Mouse (Mus musculus) gastrocnemius, postnatal 25 days (tissue): ENCODE data around the gene Cdh13. TPM values are rescaled to one million over a fixed set of nuclear protein-coding genes. Genes with fewer than 3 reads are reported as not detected.
"Not testable (repeated sequence)": the region's sequence is repeated elsewhere in the genome, so short reads cannot be mapped to it uniquely, and the experiment has no call there.

Experiments used
- DNase-seq: peaks from one replicate; pipeline ENCODE4 v3.0.0; 2022
- total RNA-seq, 2 experiments: library from RNA; stranded (reverse); gene quantifications; 1 replicate in 1 of 2; 2 replicates in 1 of 2; pipeline ENCODE4 v1.2.3; 2021

Gene Cdh13
- total RNA-seq, 2 experiments from 2014 or later: 102 to 124 TPM

DNA sequence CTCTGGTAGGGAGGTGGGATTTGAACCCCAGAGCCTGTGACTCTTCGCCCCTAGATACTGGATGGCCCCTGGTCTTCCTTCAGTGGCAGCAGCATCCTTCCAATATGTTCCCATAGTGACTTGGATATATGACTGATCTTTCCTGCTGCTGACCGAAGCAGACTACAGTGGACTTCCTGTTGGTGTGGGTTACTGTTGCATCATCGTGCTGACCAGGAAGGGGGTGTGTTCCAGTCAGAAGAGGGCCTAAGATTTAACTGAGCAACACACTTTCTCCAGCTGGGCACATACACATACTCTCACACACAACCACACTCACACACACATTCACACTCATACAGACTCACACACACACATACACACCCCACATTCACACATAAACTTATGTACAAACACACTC, 986.0 kb downstream of the Cdh13 start:
- no peak for DNase-seq

DNA sequence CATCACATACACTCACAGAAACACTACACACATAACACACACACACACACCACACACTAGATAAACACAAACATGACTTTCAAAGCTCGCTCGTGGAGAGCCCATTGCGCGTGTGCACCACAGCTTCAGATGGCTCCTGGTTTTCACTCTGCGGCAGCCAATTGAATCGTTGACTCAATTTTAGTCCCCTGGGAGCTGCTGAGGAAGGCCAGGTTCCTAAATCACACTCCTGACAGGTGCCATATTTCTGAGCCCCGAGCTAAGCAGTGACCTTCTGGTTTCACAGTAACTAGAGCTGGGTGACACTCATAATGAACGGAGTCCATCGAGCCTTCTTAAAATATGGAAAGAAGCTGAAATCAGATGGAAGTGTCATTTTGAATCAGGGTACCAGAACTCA, 986.8 kb downstream of the Cdh13 start:
- DNase-seq: peak; percentile 40

DNA sequence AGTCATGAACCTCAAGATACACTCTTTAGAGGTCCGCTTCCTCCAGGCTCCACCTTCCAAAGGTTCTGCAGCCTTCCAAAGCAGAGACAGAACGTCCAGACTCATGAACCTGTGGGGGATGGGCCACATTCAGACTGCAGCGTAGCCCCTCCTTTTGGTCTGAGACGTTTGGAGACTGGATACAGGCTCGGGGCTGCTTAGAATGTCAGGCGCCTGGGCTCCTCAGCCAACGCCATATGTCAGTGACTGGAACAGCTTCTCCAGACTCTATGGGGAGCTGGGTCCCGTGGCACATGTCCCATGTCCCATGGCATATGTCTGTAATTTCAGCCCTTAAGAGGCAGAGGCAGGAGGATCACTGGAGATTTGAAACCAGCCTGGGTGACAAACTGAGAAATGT, 989.4 kb downstream of the Cdh13 start:
- DNase-seq: no peak

DNA sequence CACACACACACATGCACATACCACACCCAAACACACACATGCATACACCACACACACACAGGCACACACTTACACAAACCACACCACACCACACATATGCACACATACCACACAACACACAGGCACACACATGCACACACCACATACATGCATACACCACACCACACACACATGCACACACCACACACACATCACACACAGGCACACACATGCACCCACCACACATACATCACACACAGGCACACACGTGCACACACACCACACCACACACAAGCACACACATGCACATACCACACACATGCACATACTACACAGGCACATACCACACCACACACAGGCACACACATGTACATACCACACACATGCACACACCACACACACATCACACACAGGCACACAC, 991.9 kb downstream of the Cdh13 start:
- DNase-seq: no peak

DNA sequence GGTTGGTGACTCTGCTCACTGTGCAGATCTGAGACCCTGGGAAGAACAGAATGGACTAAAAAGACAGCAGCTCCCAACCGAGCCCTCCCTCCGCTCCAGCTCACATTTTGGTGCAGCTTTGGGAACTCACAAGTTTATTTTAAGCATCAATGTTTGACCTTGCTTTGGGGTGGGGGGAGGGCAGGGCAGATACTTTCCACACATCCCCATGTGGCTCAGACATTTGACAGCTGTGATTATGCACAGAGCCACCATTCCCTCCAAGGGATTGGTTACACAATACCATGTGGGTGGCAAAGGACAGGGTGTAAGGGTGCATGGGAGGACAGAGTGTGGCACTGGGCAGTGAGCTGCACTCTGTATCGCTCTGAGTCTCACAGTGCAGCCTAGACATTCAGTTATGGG, 993.5 kb downstream of the Cdh13 start:
- peak; percentile 62 for DNase-seq

DNA sequence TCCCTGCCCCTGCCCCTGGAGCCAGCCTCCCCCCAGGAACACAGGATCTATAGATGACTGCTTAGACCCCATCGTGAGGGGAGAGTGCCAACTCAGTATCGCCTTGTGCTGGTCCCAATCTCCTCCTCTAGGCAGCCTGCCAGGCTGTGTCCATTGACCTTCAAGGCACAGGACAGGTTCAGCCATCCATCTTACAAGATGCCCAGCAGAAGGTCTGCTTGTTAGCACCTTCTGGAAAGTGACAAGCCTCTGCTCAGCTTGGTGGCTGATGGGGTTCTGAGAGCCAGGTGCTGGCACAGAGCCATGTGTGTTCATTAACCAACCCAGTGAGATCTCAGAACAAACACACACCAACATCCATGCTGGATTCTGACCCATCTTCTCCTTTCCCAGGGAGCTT, 998.2 kb downstream of the Cdh13 start:
- no peak for DNase-seq

DNA sequence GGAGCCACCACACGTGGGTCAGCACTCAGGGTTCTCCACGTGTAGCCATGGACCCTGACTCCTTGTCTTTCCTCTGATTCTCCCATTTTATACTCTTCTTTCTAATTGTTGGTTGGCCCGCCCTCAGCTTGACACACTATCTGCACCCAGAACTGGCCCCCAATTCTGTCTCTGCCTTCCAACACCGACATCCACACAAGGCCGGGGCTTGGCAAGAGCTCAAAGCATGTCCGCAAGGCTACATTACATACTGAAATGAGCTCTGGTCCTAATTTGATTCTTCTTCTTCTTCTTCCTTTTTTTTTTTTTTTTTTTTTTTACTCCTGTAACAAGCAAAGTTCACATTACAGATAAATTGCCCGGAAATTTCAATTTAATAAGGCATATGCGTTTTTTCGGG, 1001.0 kb downstream of the Cdh13 start:
- DNase-seq: no peak

DNA sequence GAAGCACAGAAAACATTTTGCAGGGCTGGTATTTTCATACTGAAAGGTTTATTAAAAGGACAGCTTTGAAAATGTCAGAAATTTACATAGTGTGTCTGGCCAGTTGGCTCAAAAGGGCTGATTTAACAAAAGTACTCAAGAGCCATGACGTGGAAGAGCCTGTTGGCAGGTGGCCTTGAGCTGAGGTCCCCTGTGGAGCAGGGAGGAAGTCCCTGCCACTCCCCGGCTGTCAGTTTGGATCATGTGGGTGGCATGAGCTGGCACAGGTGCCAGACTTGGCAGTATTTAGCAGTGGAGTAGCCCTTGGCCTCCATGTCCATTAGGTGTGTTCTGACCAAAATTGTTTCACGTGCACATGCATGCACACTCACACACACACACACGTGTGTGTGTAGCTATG, 1001.4 kb downstream of the Cdh13 start:
- DNase-seq: no peak

DNA sequence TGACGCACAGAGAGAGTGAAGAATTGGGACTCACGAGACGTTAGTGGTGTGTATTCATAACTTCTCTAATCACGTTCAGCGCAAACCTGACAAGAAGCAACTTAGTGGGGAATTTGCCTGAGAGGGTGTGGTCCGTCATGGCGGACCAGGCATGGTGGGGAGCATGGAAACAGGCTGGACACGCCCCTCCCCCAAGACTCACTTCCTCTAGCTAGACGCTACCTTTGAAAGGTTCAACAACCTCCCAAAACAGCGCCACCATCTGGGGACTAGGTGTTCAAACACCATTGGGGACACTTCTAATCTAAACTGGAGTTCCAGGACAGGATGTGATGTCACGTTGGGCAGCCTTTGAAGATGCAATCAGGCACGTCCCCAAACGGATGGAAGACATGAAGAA, 1011.9 kb downstream of the Cdh13 start:
- DNase-seq: no peak

DNA sequence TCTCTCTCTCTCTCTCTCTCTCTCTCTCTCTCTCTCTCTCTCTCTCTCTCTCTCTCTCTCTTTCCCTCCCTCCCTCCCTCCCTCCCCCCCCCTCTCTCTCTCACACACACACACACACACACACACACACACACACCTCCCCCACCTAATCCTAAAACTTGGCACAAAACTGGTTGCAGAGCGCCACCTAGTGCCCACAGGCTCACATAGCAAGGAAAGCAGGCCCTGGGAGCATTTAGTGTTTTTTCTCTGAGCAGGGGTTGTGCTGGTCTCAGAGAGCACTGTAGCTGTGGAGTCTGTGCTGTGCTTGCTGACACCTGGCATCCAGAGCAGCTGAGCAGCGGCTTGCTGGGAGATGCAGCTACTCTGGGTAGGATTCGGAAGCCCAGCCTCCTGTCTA, 1014.2 kb downstream of the Cdh13 start:
- DNase-seq: not testable (repeated sequence)

DNA sequence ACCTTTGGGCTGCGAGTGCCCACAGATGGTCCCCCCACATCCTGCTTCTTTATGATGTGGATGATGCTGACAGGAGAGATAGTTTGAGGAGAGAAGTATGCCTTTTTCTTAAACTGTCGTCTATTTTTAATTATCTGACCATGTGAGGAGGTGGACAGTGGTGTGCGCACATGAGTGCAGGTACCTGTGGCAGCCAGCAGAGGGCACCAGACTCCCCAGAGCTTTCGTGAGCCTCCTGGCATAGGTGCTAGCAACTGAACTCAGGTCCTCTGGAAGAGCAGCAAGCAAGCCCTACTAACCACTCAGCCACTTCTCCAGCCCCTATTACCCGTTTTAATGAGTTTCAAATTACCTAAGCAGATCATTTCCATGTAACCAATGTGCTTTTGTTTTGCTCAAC, 1016.8 kb downstream of the Cdh13 start:
- DNase-seq: no peak

DNA sequence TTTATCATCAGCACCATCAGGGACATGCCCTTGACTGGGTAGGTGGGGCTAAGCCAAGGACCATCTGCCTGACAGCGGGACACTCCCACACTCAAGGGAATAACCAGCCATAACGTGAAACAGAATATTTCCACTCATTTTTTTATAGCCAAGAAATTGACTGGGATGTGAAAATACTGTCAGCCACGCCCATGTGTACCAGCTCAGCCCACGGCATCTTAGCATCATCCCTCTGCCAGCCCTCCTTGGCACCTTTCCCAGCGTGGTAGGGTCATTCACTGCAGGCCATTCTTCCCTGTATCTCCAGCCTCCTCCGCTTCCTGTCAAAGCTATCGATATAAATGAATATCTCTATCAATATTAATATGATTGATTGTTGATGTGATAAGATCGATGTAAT, 1020.7 kb downstream of the Cdh13 start:
- DNase-seq: no peak

DNA sequence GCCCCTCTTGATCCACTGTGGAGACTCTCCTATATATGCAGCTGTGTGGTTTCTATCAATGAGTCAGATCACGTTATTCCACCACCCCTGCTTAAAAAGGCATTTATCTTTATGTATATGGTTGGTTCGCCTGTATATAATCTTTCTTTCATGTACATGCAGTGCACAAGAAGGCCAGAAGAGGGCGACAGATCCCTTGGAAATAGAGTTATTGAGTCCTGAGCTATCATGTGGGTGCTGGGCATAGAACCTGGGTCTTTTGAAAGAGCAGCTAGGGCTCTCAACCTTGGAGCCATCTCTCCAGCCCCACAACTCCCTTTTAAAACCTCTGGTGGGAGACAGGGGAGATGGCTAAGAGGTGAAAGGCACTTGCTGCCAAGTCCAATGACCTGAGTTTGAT, 1027.9 kb downstream of the Cdh13 start:
- no peak for DNase-seq

DNA sequence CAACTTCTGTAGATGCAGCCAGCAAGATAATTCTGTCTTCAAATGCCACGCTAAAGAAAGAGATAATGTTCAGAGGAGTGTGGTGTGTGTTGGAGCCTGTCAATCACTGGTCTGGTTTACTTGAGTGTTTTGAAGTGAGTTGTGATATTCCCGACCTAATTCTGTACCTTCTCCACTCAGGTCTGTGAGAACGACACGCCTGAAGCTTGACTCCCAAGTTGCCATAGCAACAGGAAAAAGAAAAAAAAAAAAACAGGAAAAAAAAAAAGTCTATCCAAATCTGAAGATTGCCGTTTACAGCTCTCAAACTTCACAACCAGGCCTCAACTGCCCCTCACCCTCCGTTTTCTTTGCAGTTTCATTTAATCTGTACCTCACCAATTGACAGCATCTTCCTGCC, 1039.7 kb downstream of the Cdh13 start:
- no peak for DNase-seq

DNA sequence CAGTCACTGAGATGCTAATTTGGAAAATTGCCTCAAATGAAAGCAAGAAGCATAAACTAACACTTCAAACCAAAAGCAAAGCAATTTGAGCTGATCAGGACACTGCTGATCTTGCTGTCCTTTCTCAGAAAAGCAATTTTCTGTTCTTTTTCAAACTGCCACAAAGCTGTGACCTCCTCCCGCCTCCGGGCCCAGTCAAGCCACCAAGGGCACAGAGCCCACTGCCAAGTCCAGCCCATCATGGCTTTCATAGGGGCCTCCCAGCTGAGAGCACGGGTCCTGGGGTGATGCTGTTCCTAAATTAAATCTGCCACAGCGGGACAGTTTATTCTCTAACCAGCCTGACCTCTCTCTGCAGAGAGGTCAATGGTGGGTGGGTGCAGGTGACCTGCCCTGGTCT, 1056.0 kb downstream of the Cdh13 start:
- no peak for DNase-seq

DNA sequence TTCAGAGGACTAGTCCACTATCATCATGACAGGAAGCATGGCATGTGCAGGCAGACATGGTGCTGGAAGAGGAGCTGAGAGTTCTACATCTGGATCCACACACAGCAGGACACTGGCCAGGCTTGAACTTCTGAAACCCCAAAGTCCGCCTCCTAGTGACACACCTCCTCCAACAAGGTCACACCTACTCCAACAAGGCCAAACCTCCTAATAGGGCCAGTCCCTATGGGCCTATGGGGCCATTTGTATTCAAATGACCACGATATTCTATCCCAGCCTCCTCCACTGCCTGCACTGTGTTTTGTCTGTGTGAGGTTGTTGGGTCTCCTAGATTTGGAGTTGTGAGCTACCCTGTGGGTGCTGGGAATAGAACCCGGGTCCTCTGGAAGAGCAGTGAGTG, 1060.1 kb downstream of the Cdh13 start:
- no peak for DNase-seq

DNA sequence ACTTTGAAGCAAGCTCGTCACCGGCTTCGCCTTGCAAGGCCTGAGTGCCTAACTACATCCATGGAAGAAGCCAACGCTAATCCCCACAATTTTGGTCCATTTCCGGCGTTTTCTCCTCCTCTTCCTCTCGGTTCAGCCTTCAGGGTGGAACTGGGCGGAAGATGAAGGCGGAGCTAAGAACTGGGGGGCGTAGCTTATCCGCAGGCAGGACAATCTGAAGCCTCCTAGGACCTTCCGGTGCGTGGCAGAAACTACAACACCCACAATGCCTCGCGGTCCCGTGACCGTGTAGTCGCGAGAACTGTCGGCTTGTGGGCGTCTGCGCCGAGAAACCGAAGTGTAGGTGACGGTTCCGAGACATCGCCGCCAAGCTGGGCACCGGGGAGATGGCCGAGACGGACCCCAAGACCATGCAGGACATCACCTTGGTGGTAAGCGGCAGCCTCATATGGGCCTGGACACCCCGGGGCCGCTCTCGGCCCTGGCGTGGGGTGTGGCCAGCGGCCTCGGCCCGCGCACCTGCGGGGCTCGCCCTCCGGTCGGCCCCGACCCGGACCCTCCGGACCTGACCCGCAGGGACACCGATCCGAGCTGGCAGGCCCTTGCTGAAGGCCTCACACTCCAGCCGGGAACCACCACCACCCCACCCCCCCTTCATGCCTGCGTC, 1060.8 kb downstream of the Cdh13 start, which contains the start of gene Hsbp1:
Gene Hsbp1, plus strand, starts transcription at position 299 of the 667 bp plus-strand sequence.
- peak; percentile 96 for DNase-seq

DNA sequence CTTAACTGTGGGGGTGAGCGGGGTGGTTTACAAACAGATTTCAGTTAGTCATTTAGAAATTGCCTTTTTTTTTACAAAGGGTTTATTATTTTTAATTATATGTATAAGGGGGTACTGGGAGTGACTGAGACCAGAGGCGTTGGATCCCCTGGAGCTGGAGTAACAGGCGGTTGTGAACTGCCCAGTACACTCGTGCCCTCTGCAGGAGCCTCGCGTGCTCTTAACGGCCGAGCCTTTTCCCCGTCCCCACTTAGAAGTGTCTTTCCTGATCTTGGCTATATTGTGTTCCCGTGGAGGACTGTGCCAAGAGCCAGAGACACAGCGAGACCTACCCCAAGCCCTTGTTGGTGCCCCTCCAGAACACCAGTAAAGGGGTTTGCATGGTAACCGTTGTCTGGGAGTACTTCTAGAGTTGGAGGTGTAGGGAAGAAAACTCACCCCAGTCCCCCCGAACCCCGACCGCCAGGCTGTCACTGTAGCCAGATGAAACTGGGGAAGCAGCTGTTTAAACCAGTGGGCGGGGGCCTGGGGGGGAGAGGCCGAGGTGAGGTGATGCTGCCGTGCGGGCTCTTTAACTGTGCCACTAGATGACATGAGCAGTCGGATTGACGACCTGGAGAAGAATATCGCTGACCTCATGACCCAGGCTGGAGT, 1061.6 kb downstream of the Cdh13 start:
- DNase-seq: no peak

DNA sequence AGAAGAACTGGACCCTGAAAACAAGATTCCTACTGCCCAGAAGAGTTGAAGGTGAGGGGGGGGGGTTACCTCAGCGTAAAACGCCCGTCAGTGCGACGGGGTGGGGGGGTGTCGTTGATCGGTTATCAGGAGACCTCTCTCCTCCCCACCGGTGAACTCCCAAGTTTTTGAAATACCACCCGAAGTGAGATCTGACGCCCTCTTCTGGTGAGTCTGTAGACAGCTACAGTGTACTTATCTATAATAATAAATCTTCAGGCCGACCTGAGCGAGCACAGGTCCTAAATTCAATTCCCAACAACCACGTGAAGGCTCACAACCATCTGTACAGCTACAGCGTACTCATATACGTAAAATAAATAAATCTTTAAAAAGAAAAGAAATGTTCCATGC, 1062.1 kb downstream of the Cdh13 start:
- no peak for DNase-seq

DNA sequence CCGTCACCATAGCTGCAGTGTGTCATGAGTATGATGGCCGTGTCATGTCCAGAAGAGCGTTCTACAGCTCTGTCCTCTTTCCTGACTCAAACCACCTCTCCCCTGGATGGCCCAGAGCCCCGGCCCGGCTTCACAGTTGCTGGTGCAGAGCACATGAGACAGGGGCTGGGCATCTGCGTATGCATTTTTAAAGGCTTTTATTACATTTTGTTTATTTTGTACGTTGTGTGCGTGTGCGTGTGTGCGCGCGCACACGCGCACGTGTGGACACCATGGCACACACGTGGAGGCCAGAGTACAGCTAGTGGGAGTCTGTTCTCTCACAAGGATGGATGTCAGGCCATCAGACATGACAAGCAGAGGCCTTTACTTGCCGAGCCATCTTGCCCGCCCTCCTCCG, 1068.1 kb downstream of the Cdh13 start:
- DNase-seq: no peak

DNA sequence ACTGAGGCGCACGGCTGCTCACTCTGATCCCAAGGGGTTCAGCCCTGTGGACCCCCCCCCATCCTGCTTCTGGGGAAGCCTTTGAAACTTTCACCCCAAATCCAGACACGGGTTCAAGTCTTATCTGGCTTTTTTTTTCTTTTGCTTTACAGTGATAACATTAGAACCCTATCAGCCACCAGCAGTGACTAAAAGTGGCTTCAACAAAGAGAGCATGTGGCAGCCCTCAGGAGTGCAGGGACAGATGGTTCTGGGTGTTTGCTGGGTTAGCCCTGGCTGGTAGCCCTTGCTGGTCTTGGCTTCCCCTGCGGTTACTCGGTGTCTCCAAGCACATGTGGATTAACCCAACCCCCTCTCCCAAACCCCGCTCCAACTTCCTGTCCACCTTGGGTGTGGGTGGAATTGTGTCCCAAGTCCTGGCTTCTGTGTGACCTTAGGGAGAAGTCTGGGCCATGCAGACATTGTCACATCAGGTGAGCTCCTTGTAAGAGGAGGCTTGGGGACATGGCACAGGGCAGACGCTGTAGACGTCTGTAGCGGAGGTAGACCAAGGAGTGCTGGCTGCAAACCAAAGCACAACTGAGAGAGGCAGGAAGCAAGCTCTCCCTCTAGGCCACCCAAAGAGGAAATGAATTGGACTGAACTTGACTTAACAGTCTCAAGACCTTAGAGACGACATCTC, 1069.6 kb downstream of the Cdh13 start:
- no peak for DNase-seq

DNA sequence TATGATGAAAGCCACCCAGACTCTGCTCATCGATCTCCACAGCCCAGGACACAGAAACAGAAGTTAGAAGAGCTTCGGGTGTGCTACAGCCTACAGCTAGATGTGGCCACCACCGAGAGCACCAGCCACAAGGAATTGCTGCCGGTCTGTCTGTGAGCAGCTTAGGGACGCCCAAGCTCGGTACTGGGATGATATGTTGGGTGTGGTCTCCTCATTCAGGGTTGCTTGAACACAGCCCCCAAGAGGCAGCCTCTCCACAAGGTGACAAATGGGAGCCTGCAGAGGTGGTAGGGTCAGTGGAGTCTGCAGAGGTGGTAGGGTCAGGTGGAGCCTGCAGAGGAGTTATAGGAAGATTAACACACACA, 1070.1 kb downstream of the Cdh13 start:
- no peak for DNase-seq

DNA sequence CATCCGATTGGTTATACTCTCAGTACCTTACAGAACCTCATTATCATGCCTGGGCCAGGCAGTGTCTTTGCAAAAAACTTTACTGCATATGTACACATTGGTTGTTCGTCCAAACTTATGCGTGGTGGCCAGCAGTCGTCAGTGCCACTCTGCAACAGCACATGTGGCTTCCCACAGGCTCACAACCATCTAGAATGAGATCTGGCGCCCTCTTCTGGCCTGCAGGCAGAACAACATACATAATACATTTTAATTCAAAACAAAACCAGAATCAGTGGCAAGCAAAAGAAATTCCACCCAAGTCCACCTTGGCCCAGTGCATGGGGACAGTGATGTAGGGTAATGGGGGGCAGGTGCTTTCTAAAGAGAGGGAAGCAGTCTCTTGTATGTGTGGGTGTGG, 1073.1 kb downstream of the Cdh13 start:
- not testable (repeated sequence) for DNase-seq

DNA sequence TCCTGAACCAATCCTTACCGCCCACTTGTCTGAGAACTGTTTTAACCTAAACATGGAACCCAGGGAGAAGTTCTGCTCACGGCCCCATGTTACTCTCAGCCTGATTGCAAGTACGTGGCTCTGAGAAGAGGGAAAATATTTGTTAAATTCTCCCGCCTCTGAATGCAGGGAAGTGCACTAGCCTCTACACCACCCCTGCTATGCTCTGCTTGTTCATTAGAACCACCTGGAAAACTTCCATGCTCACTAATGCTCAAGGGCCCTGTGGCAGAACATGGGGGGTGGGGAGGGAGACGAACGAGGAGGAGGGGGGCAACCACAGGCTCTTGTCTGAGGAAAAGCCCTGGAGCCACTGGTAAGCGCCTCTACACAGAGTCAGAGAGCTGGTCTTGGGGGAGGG, 1074.6 kb downstream of the Cdh13 start:
- no peak for DNase-seq
